Mouse (Mus musculus): ENCODE results near the gene Prep.
"Not testable (repeated sequence)": the region's sequence is repeated elsewhere in the genome, so short reads cannot be mapped to it uniquely, and the experiment has no call there.

The Prep gene

DNA sequence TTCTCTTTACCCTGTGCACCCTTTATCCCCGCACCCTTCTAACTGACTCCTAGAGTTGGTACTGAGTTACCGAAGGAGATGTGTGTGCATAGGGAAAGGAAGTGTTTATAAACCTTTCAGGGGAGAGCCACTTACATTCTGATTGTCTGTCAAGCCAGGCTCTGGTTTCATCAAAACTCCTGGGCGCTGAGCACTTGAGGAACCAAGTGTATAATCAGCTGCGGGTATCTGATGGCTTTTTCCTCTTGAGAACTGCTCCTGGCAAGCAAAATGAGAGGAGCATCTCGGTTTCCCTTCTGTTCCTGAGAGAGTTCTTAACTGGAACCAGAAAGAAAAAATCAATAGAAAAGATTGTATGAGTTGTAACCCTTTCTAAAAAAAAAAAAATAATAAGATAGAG is 10.3 kb downstream of the Prep start:
- DNase-seq, result no peak

- peak; percentile 33 for DNase-seq
These were observed 12.8 kb downstream of the Prep start for GRCm38 (mm10) chr10:45079756-45080155.

GRCm38 (mm10) chr10:45080490-45080889 is 13.5 kb downstream of the Prep start:
- no peak for DNase-seq

- peak; percentile 40 for DNase-seq
These were observed 15.7 kb downstream of the Prep start for GRCm38 (mm10) chr10:45082730-45083129.

DNA sequence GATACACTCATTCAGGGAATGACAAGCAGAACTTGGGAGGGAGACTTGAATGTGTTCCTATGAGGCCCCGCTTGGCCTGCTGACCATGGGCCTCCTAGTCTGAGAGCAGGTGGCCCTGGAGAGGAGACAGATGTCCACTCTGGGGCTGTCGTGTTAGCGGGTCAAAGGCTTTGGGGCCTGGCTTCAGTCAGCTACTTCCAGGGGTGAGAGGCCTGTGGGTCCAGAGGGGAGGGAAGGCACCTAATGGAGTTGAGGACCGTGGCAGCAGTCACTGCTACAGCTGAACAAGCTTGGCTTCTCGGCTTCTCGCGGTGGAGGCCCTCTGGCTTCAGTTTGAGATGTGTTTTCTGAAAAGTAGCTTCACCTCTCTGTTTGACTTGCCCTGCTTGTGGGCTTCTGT is 17.0 kb downstream of the Prep start:
- not testable (repeated sequence) for DNase-seq

- no peak for DNase-seq
These were observed 17.5 kb downstream of the Prep start for GRCm38 (mm10) chr10:45084471-45084870.

DNA sequence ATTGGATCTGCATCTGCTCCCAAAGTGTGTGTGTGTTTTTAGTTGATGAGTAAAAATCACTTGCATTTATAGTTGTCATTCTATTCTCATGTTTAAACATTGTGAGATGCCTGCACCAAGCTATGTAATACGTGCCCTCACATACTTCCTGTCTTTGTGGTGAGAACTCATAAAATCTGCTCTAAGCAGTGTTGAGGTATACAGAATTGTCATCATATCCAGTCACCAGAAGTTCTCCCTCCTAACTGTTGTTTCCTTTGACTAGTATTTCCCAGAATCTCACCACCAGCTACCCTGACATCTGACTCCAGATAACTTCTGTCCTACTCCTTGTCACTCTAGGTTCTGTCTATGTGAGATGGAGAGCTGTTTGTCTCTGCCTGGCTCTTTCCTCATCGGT is 18.3 kb downstream of the Prep start:
- no peak for DNase-seq

GRCm38 (mm10) chr10:45086637-45087036 is 19.6 kb downstream of the Prep start:
- peak; percentile 52 for DNase-seq

DNA sequence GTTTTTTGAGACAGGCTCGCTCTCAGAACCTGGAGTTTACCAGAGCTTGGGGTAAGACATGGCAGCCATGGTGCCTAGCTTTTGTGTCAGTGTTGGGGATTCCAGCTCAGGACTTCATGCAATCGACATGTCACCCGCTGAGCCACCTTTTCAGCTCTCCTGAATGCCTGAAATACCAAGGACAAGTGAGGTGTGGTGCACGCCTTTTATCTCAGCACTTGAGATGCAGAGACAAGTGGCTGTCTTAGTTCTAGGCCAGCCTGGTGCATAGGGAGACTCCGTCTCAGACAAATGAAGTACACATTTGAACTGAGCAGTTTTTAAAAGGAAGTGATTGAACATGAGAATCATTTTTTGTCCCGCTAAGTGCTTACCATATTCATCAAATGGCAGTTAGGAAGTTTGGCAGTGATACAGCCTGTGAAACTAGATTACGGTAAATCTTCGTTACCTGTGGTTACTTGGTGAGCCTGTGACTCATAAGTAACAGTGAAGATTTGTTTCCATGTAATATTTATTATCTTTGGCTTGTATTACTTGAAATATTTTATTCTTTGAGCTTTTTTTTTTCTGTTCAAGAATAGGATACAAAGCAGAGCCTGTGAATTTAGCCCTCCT is 24.6 kb downstream of the Prep start:
- no peak for DNase-seq

- DNase-seq, result no peak
These were observed 25.4 kb downstream of the Prep start for GRCm38 (mm10) chr10:45092080-45093056.

- peak; percentile 61 for DNase-seq
These were observed 31.7 kb downstream of the Prep start for GRCm38 (mm10) chr10:45098751-45099150.

DNA sequence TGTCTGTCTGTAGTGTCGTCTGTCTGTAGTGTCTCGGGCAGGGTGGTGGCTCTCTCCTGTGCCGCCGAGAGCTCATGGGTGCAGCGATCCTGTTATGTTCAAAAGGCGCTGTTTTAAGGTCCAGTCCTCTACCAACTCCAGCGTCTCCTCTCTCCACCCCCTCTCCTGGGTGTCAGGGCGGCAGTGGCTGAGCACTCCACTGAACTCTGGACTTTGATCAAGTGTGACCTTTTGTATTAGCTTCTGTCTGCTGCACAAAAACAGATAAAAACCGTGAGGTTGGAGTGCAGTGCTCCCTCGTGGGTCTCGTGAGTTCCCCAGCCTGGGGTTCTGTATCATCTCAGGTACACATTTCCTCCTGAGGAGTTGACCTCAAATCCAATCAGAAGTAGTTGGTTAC is 33.5 kb downstream of the Prep start:
- no peak for DNase-seq

GRCm38 (mm10) chr10:45103184-45103583 is 36.2 kb downstream of the Prep start:
- DNase-seq, result peak; percentile 29

DNA sequence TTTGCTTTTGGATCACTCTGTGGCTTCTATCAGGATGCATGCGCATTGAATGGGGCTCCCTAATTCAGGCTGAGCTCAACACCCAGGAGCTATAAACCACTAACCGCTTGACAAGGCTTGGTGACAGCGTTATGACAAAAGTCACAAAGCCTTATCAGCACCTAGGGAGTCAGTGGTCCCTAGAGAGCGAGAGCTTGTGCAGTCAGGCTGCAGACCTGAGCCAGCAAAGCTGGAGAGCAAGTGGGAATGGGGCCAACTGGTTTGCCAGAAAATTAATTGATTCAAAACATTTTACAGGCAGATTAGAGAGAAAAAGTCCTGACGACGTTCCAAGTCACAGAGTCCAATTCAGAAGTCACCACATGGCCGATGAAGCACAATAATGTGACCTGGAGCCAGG is 37.1 kb downstream of the Prep start:
- DNase-seq, result peak; percentile 58

DNA sequence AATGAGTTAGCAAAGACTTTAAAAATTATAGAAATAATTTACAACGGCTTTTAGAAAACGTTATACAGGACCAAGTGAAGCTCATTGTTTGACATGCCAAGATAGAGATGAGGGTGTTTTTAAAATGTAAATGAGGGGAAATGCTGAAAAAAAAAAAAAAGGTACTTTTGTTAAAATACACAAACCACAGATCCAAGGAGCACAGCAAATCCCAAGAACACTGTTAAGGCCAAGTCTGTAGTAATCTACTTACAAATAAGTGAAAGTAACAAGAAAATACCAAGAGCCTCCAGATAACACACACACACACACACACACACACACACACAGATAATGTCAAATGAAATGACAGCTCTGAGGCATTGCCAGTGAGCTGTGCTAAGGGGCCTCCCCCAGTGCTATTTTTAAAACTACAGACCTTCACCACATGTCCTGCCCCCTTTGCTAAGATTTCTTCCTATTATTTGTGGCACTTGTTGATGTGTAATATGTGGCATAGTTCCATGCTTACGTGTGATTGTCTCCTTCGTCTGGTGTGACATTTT is 37.6 kb downstream of the Prep start:
- peak; percentile 18 for DNase-seq

DNA sequence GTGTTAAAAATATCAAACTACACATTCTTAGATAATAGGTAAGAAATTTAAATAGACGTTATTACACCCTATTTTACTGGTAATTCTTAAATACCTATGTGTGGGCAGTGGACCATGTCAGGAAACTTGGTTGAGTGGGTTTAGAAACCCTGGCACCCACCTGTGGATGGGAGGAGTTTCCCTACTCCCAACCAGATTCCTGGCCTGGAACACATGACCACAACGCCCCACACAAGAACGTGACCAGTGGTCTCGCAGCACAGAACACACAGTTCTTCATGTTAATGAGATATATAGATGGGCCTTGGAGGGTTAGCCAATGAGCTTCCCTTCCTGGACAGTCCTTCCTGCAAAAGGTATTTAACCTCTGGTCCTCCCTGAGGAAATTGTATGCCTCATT is 39.5 kb downstream of the Prep start:
- no peak for DNase-seq

DNA sequence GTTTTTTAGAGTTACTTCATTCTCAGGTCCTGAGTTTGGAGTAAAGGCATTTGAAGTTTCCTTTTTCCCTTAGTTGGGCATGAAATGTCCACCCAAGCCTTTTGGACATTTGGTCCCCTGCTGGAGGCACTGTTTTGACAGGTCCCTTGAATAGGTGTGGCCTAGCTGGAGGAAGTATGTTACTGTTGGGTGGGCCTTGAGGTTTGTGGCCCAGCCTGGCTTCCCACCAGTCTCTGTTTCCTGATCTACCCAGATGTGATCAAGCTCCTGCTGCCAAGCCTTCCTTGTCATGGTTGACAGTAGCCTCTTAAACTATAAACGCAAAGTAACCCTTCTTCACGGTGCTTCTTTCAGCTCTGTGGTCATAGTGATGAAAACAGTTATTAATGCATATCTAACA is 40.3 kb downstream of the Prep start:
- no peak for DNase-seq

GRCm38 (mm10) chr10:45109041-45109440 is 42.0 kb downstream of the Prep start:
- DNase-seq, result no peak

GRCm38 (mm10) chr10:45109974-45110373 is 43.0 kb downstream of the Prep start:
- no peak for DNase-seq

DNA sequence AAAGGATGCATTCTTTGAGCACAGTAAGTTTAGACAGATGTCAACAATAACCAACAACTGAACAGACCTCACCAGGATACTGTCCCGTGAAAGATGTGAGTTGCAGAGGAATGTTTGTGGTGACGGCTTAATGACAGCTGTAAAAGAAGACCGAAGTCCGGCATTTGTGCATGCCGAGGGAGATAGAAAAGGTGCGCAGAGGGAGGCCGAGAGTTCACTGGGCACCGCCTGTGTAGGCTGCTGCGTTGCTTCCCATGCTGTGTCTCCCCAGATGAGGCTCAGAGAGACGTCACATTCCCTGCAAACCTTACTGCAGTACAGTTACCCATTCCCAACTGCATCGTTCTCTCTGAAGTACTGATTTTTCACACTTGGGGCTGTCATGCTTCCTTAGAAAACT is 45.9 kb downstream of the Prep start:
- no peak for DNase-seq

GRCm38 (mm10) chr10:45114462-45114861 is 47.5 kb downstream of the Prep start:
- DNase-seq, result peak; percentile 12

DNA sequence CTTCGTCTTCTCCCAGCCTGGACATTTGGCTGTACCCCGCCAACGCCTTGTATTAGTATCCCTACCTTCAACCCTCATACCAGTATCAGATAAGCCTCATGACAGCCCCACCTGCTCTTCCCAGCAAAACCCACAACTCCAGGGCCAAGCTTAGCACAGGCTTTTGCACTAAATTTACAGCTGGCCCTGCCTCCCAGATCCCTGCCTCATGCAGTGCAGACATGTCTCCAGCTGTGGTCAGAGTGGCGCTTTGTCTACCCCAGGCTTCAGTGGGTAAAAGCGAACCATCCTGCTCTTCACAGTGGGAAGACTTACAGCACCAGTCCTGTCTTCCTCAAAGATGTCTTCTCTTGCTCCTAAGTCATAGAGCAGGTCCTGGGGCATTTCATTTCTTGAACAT is 49.8 kb downstream of the Prep start:
- no peak for DNase-seq

GRCm38 (mm10) chr10:45118389-45118788 is 51.4 kb downstream of the Prep start:
- DNase-seq, result no peak

- DNase-seq, result no peak
These were observed 54.6 kb downstream of the Prep start for GRCm38 (mm10) chr10:45121637-45122036.

Measured in lung, postnatal 10 days (tissue).